Mouse (Mus musculus) heart, postnatal 10 days (tissue): ENCODE measurements around the gene Ablim1. TPM values are rescaled to one million over a fixed set of nuclear protein-coding genes. Genes with fewer than 3 reads are reported as not detected.
A peak's percentile ranks its signal among the peaks of the same experiment; 100 is the strongest.

ENCODE experiments used
- DNase-seq, 2 experiments: peaks; one replicate each; pipeline ENCODE4 v3.0.0; 2021
- intact Hi-C: fragments of 180-260 bp; cut with DNase I; formaldehyde crosslinking; loops from one replicate; pipeline ENCODE4 v1.15.1; 2025
- total RNA-seq, 2 experiments: library from RNA; stranded (reverse); gene quantifications; 2 replicates each; pipeline ENCODE4 v1.2.3; 2021

Gene Ablim1
- total RNA-seq, 2 experiments from 2014 or later = 397 to 585 TPM

DNA sequence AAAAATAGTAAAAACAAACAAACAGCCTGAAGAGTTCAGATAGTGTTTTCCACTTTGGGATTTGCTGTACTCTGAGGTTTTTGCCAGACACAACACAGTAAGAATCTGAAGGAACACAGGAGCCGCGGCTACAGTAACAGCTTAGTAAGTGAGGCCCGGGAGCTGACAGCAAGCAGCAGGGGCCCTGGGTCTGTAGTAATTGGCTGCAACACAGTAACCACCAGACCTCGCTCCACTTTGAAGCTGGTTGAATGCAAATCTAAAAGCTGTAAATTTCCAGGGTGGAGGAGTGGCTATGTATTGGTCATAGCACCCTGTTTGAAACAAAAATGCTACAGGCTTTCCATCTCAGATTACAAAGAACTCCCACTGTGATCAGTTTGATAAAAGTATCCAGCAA, 252.0 kb downstream of the Ablim1 start:
- intact Hi-C loops = no loop called here
- no peak for DNase-seq

DNA sequence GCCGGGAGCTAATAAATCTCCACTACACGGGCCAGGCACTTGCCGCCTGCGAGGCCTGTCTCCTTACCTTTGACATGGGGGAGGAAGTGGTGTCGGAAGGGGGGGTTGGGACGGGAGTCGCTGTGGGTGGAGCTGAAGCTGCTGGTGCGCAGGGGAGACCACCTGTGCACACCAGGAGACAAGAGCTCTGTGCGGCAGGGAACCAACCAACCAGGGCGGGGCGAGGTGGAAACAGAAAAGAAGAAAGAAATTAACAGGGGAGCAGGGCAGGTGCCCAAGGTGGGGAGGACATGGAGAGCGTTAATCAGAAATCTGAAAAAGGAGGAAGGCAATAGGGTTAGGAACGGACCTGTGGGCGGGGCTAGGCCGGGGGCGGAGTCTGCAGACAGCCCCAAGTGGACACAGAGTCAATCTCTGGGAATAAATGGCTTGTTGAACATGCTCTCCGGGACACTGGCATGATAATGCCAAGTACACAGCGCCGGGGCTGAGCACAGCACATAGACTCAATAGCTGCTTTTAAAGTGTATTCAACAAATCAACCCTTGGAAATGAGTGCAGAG, 255.6 kb downstream of the Ablim1 start:
- intact Hi-C loops = loop anchor here (10.0 kb wide), 1 partner anchor 586 kb away; no protein-coding TSS in a partner anchor
- no peak for DNase-seq

DNA sequence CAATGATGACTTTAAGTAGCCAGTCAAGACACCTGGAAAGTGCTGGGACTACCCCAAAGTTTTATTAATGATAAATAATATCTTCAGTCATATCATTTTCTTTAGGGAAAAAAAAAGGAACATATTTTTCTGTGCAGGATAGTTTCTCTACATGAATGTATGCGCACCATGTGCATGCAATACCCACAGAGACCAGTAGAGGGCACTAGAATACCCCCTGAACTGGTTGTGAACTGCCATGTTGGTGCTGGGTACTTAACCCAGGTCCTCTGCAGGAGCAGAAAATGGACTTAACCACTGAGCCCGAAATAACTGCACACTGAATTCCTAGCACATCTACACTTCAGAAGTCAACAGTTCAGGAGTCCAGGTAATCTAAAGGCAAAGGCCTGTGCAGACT, 257.2 kb downstream of the Ablim1 start:
- intact Hi-C loops = loop anchor here (10.0 kb wide), 1 partner anchor 587 kb away; no protein-coding TSS in a partner anchor
- DNase-seq = no peak

DNA sequence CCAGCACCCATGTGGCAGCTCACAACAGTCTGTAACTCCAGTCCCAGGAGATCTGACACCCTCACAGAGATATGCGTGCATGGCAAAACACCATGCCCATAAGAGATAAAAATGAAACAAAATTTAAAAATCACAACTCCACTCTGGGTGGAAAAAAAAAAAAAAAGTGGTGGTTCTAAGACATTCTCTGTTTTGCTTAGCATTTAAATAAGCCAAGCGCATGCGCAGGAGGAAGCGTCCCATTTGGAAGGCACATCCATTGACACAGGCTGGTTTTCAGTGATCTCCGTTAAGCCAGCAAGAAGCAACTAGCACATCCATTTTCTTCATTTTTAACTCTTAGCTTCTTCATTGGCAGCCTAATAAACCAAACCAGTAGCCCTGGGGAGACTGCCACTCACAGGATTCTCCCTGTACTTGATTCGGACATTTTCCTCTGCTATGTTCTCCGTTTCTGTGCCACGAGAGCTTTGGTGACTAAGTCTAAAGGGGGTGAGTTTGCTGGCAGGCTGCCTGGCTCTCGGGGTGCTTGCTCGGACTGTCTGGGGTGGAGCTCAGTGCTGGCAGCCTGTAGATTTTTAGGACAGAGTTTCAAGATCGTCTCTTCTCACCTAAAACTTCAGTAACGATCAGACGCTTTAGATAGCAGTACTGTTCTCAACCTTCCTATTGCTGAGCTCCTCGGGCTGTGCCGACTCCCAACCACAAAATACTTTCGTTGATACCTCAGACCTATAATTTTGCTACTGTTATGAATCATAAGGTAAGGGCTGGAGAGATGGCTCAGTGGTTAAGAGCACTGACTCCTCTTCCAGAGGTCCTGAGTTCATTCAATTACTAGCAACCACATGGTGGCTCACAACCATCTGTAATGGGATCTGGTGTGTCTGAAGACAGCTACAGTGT, 259.3 kb downstream of the Ablim1 start:
- intact Hi-C loops = loop anchor here (10.0 kb wide), 1 partner anchor 589 kb away; no protein-coding TSS in a partner anchor
- DNase-seq = no peak

DNA sequence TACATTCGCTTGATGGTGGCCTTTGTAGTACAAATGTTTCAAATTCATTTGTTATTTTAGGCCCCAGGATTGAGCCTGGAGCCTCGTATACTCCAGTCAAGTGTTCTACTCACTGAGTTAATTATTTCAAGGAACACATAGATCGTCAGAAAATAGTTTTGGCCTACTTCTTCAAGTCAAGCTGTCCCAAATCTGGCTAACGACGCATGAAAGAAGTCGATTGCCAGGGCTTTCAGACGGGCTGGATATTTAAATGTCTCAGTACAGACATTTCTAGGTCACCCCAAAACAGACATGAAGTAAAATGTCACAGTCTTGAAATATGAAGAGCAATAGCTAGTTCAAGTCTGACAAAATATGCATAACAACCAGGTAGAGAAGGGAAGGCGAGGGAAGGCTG, 261.8 kb downstream of the Ablim1 start:
- DNase-seq = no peak
- intact Hi-C loops = loop anchor here (10.0 kb wide), 1 partner anchor 592 kb away; no protein-coding TSS in a partner anchor

DNA sequence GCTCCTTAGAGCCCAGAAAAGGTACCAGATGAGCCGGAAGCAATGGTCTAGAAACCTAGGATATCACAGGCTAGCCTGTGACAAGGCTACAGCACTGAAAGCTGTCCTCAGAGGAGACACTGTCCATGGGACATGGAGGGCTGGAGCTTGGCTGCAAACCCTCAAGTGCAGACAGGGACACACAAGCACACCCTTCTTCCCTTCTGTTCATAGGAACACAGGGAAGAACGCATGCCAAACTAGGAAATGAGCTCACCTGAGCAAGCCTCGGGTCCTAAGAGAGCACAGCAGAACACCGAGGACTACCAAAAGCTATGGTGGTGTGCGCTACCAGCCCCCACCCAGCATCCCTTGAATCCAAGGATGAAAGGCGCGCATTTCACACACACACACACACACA, 262.7 kb downstream of the Ablim1 start:
- no peak for DNase-seq
- intact Hi-C loops = loop anchor here (10.0 kb wide), 1 partner anchor 593 kb away; no protein-coding TSS in a partner anchor

DNA sequence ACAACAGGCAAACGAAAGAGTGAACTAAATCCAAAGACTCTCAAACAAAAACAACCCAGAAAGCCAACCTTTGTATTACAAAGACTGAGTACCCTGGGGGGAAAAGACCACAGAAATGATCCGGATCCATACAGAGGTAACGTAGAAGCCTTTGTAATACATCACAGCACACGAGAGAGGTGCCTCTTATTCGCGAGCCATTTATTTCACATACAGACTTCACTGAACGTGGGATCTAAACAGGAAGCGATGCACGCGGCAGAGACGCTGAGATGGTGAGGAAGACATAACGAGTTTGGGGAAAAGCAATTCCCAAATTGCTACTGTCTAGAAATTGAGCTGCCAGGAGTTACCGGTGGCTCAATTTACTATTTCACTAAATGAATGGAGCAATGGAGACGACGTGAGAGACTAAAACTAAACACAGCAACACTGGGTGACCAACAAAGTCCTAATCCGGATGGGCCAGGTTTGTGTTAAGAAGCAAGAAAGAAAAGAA, 265.1 kb downstream of the Ablim1 start:
- intact Hi-C loops = loop anchor here (10.0 kb wide), 1 partner anchor 595 kb away; no protein-coding TSS in a partner anchor
- no peak for DNase-seq

DNA sequence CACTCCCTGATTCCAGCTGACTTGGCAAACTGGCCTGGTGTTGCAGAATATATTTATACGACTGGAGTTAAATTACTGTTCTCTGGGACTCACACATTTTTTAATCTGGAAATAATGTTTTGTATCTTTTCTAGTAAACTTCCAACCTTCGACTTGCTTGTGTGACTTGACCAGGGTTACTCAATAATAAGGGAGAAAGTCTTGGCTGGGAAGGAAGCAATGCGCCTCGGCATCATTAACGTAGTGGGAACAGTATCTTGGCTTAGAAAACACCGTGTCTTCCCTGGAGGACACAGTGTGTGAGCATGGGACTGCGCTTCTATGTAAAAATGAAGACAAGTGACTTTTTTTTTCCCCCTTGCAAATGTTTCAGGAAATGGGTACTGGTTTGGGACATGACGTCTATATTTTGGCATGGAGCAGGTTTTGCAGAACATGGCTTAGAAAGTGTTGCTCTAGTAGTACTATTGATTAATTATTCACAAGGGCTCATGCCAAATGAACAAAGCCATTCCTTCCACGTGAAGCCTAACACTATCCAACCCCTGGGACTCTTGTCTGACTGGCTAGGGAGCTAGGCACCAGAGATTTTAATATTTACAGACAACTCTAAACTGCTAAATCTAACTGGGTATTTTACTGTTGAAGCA, 266.9 kb downstream of the Ablim1 start:
- intact Hi-C loops = no loop called here
- peak in 1 of 2 experiments; percentile 21 for DNase-seq

DNA sequence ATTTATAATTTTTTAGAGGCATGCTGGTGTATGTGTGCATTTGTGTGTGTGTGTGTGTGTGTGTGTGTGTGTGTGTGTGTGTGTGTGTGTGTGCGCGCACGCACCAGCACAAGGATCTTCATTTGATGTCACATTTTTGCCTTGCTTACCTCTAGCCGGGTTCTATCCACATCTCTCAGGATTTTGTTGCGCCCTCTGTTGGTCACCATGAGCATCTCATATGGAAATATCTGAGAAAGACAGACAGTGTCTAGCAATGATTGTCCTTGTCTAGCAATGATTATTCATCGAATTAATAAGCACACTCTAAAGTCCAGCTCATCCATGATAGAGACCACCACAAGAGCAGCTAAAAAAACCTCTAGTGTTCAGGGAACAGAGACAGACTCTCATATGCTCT, 275.5 kb downstream of the Ablim1 start:
- intact Hi-C loops = no loop called here
- peak in 1 of 2 experiments; percentile 58 for DNase-seq

DNA sequence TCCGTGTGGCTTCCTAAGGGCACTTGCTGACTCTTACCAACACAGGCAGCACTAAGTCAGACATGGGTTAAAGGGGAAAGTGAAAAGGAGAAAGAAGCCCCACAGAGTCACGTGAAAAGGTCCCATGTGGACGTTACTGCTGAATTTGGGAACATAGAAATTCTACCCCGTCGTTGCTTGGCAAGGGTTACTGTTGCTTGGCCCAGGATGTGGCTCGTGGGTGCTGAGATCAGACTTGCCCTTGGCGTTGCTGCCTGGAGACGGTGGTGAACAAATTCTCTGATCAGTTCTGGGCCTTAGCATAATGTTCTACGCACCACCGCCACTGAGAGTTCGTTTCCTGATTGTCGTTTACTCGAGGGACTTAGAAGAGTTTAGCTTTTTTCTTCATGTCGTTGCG, 277.9 kb downstream of the Ablim1 start:
- no peak for DNase-seq
- intact Hi-C loops = no loop called here

DNA sequence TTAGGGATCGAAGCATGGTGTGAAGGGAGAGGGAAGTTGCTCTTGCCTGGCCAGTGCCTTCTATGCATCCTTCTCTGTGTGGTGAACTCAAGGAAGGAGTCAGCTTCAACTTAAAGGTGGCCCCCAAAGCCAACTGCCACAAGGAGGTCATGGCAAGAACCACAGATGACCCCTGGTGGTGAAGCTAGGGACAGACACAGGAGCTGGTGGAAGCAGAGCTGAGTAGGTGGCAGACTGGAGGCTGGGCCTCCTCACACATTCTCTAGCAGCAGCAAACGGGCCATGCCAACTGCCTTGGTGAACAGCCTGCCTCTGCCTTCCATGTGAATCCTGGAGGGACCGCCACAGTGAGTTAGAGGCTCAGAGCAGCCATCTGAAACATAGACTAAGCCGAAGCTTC, 283.1 kb downstream of the Ablim1 start:
- intact Hi-C loops = loop anchor here (1.0 kb wide), 1 partner anchor 112 kb away; no protein-coding TSS in a partner anchor
- peak; percentile 70 to 80 for DNase-seq

DNA sequence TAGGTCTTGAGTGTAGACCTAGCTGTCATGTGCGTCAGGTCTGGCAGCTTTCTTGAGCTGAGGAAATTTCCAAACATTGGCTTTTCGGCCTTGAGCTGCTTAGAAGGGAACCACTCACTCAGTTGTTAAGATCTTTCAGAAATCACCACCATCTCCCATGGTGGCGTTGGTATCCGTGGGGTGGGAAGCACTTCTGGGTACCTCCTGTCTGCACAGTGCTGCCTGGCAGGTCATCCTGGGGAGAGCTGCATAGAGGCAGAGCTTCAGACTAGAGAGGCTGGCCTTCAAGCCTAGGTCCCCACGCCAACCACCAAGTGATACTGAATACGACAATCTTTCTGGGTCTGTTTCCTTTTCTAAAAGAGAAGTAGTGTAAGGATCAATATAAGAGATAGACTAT, 285.3 kb downstream of the Ablim1 start:
- no peak for DNase-seq
- intact Hi-C loops = no loop called here

DNA sequence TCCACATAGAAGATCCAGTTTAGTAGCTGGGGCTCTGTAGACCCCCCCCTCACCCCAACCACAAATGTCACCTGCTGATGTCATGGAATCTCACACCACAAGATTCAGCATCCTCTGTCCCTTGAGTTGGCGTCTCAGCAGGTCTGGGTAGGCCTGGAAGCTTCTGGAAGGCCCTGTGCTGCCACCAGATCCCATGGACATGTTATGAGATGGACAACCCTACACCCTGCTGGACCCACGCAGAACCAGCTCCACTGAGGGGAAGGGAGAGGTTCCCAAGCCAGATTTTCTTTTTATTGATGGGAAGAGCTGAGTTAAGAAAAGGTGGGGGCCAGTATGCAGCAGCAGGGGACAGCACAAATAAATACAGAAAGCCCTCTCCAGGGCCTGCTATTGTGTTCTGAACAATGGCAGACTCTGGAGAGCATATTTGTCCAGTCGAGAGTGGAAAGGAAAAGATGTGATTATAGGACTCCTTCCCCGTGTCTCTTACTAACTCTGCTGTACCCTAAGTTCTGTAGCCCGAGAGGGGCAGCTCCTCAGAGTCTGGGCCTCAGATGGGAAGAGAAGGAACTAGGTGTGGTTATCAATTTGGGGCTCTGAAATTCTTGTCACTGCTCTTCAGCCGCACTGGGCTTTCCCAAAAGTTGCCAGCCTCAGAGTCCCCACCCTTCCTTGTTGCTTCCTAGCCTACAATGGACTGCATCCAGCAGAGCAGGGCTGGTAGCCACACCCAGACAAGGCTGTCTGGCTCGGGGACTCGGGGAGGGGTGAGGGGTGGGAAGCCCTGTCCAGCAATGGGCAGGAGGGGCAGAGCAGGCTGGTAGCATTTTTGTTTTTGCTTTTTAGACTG, 286.2 kb downstream of the Ablim1 start:
- peak; percentile 58 for DNase-seq
- intact Hi-C loops = no loop called here

DNA sequence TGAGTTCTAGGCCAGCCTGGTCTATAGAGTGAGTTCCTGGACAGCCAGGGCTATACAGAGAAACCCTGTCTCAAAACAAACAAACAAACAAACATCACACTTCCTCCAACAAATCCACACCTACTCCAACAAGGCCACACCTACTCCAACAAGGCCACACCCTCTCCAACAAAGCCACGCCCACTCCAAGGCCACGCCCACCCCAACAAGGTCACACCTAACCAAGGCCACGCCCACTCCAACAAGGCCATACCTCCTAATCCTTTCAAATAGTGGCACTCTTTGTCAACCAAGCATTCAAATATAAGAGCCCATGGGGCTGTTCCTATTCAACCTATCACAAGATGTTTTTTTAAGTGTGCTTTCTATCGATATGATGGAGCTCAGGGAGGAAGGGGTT, 288.2 kb downstream of the Ablim1 start:
- DNase-seq = no peak
- intact Hi-C loops = no loop called here

DNA sequence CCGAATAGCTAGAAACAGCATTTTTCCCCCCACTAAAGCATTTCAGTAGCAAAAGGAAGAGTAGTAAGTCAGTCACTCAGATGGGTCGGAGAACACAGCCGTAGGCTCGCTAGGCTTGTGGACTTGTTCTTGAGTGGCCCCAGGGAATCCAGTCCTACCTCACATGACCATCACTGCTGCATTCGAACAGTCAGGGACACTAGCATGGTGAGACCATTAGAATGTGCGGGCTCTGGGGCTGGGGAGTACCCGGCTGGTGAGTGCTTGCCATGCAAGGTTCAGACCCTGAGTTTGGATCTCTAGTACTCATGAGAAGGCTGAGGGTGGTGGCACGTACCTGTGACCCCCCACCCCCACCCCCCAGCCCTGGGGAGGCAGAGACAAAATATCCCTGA, 296.9 kb downstream of the Ablim1 start:
- intact Hi-C loops = no loop called here
- no peak for DNase-seq

DNA sequence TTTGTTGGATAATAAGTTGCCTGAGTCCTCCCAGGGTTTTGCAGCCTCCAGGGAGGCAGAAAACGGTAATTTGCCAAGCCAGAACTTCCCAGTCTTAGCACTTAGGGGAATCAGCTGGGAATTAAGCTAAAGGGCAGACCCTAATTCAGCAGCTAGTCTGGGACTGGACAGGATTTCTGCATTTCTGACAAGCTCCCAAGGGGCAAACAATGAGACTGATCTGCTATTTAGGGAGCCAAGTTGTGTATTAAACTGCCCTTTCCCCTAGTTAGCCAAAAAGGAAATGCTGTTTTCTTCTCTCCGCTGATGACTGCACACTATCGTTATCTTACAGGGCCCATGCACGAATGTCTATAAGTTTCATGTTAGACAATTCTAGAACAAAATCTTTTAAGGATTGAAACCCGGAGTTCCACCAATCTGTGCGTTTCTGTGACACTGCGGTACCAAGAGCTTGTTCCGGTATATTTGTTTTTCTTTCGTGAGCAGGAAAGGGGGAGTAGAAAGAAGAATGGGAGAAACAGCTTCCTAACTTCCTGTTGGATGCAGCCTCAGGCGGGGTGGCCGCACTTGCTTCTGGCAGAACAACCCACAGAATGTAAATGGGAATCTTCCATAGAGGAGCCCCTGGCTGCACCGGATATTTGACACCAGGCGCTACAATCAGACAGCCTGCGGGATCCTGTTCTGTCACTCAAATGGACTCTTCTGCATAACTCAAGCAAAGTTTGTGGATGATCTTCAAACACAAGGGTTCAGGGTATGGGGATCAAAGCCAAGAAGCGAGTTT, 297.5 kb downstream of the Ablim1 start:
- peak; percentile 37 to 53 for DNase-seq
- intact Hi-C loops = no loop called here

DNA sequence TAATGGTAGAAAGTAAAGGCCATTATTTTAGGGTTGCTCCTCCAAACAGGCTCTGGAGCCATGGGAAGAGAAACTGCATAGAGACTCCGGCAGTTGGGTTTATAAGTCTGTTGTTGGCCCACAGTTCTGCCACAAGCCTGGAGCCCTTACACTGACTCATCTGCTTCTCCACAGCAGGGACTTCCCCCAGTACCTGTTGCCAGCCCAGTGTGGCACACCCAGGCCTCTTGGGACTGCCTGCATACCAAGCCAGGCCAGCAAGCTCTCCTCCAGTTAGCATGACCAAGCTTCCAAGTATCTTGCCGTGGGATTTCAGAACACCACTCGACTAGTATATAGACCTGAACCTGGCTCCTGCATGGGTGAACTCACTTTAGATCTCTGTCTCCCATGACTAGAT, 299.9 kb downstream of the Ablim1 start:
- intact Hi-C loops = no loop called here
- DNase-seq = no peak

DNA sequence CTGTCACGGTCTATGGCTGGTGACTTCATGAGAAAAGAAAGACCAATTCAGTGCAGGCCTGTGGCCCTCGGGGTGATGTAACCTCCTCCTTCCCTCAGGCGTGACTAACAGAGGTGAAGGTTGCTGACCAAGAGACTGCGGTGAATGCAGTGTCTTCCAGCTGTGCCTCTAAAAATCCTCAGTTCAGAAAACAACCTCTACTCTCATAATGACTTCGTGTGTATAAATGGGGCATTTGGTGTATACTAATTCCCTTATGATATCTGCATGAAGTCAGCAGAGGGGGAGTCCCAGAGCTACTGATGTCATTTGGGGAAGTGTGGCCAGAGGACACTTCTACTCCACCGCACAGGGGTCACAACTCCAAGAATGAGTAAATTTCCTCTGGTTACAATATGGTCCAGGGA, 301.4 kb downstream of the Ablim1 start:
- DNase-seq = no peak
- intact Hi-C loops = no loop called here

DNA sequence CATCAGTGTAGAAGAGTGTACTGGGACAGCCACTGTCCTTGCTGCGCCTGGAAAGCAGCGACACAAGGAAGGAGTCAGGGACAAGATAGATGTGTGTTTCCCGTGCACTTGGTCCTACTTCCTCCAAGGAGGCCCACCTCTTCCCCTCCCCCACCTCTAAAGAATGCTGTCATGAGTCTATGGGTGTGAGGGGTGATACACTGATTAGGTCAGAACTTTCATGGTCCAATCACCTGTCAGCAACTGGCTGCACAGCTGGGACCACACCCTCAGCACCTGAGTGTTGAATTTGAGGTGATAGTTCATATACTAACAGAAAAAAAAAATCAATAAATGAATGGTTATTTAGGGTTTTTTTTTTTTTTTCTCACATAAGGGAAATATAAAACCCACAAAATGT, 302.7 kb downstream of the Ablim1 start:
- intact Hi-C loops = no loop called here
- no peak for DNase-seq
